15 mouse cellular contexts compared by ENCODE assay signal in genomic region chr5:34924519-34924918, GRCm38 (mm10). TPM values are rescaled to one million over a fixed set of nuclear protein-coding genes. Genes with fewer than 3 reads are reported as not detected.
DNase-seq lines count a peak whose midpoint lies in the region; ATAC-seq and TF ChIP-seq lines count a peak whose summit lies in the region.
"Had no signal": no experiment of that assay in that cellular context is flagged by ENCODE, and none has a peak within 500 bp of the region (broad histone marks: within the 10 kb centered on the region; RNA-seq: fewer than 3 reads in every experiment).

No protein-coding gene starts in this region.

- H3K27ac ChIP-seq in liver, embryonic 16.5 days (ENCODE audit: low read length) = peak overlapping the region; percentile 90
- no peak overlapping the region for H3K27ac ChIP-seq in layer of hippocampus, adult 2 months
- H3K27ac ChIP-seq: forebrain, embryonic 13.5 days; hindbrain, embryonic 12.5 days; intestine, embryonic 15.5 days; kidney, postnatal 0 days had no signal

- peak; percentile 80 for ATAC-seq in erythroid progenitor cell, adult 5-6 weeks (replicated peaks; ENCODE audit: low FRiP score, poor library complexity, severe bottlenecking)
- ATAC-seq in liver, embryonic 16.5 days (ENCODE audit: low read depth) = peak; percentile 81
- ATAC-seq: forebrain, embryonic 13.5 days; intestine, embryonic 15.5 days had no signal

- peaks cover 32% of the 10 kb centered on the region for H3K4me1 ChIP-seq in liver, embryonic 16.5 days (ENCODE audit: control insufficient read depth, low read depth, low read length)
- H3K4me1 ChIP-seq: forebrain, embryonic 13.5 days; hindbrain, embryonic 12.5 days; intestine, embryonic 15.5 days had no signal

- H3K4me2 ChIP-seq in liver, embryonic 16.5 days (ENCODE audit: low read depth, low read length) = peak overlapping the region; percentile 34
- H3K4me2 ChIP-seq: forebrain, embryonic 13.5 days; hindbrain, embryonic 12.5 days; intestine, embryonic 15.5 days had no signal

- no peaks in the 10 kb centered on the region; the same call in 1 of the 2 replicates for H3K9me3 ChIP-seq in liver, embryonic 16.5 days (replicated peaks; ENCODE audit: control insufficient read depth, low read length)
- H3K9me3 ChIP-seq: forebrain, embryonic 13.5 days; G1E; hindbrain, embryonic 12.5 days; intestine, embryonic 15.5 days had no signal

- 54% methylated on average over 7 of the region's 7 CpGs for WGBS in liver, embryonic 16.5 days (ENCODE audit: insufficient replicate concordance)

- H3K36me3 ChIP-seq in liver, embryonic 16.5 days (ENCODE audit: control insufficient read depth, insufficient read depth) = no peaks in the 10 kb centered on the region
- H3K36me3 ChIP-seq: G1E had no signal

- DNase-seq in ovary, adult 18-20 months (ENCODE audit: low spot score) = peak; percentile 58
- no peak for DNase-seq in ovary, postnatal 14 days (ENCODE audit: low spot score)
- DNase-seq in spleen, postnatal 14 days (ENCODE audit: low spot score in 2 of 2) = peak; percentile 54 to 55
- no peak for DNase-seq in layer of hippocampus, adult 2 months (ENCODE audit: low spot score in 2 of 2)
- no peak for DNase-seq in layer of hippocampus, postnatal 25 days (ENCODE audit: extremely low spot score in 1 of 2, low spot score in 1 of 2)
- DNase-seq: adrenal gland, postnatal 36 days; lung, adult 2 months; lung, postnatal 4 days had no signal

- H3K27me3 ChIP-seq in liver, embryonic 16.5 days (ENCODE audit: control insufficient read depth, insufficient read depth, low read depth, low read length) = no peaks in the 10 kb centered on the region
- H3K27me3 ChIP-seq: forebrain, embryonic 13.5 days; hindbrain, embryonic 12.5 days; intestine, embryonic 15.5 days had no signal

- H3K4me3 ChIP-seq in liver, embryonic 16.5 days (ENCODE audit: low read depth, low read length) = no peak overlapping the region
- H3K4me3 ChIP-seq in layer of hippocampus, adult 2 months = no peak overlapping the region
- H3K4me3 ChIP-seq: forebrain, embryonic 13.5 days; hindbrain, embryonic 12.5 days; intestine, embryonic 15.5 days had no signal

- peak overlapping the region; percentile 16; the same call in 1 of the 2 replicates for H3K9ac ChIP-seq in liver, embryonic 16.5 days (ENCODE audit: low read depth, low read length)
- H3K9ac ChIP-seq: forebrain, embryonic 13.5 days; hindbrain, embryonic 12.5 days; intestine, embryonic 15.5 days had no signal

- TF ChIP-seq CTCF in layer of hippocampus, adult 2 months (conservative IDR thresholded peaks at IDR 0.05) = no peak

RNA-seq across cellular contexts. Expression of gene Msantd1, which starts 16.7 kb away (rescaled TPM):
- 0.36 and 0.42 TPM in 2 replicates for total RNA-seq in erythroid progenitor cell, adult 5-6 weeks (2015; ENCODE audit: low replicate concordance)
- total RNA-seq in erythroid progenitor cell, adult 5-6 weeks (2017; ENCODE audit: low replicate concordance) = 3.5 TPM in 1 of 2 replicates, not detected in the other
- 0.09 and 0.37 TPM in 2 replicates for polyA plus RNA-seq in liver, embryonic 16.5 days (2015; fragmentation: Nextera tagmentation; extraction: Ambion mirVana)
- 1 to 10 TPM; 6.1 to 7.0 TPM for total RNA-seq in layer of hippocampus, adult 2 months (2021)
- 1 to 10 TPM; 7.0 to 7.4 TPM for total RNA-seq in layer of hippocampus, postnatal 25 days (2021)

RNA-seq across cellular contexts. Expression of gene Rgs12, which starts 24.7 kb away (rescaled TPM):
- total RNA-seq in erythroid progenitor cell, adult 5-6 weeks (2015; ENCODE audit: low replicate concordance) = 37.3 and 41.4 TPM in 2 replicates
- 62.8 and 79.7 TPM in 2 replicates for total RNA-seq in erythroid progenitor cell, adult 5-6 weeks (2017; ENCODE audit: low replicate concordance)
- polyA plus RNA-seq in liver, embryonic 16.5 days (2015; fragmentation: Nextera tagmentation; extraction: Ambion mirVana) = 15.7 and 16.2 TPM in 2 replicates
- 10 to 100 TPM; 43.2 to 52.5 TPM for total RNA-seq in layer of hippocampus, adult 2 months (2021)
- total RNA-seq in layer of hippocampus, postnatal 25 days (2021) = 10 to 100 TPM; 42.7 to 45.9 TPM

Comparison
In these comparisons a context has a peak if more than half of its experiments do, and no peak if none do; other contexts are left out.
1. DNase-seq: peak in ovary, adult 18-20 months (single experiment) and spleen, postnatal 14 days (2 of 2); none in ovary, postnatal 14 days (single experiment), layer of hippocampus, adult 2 months (0 of 2) and layer of hippocampus, postnatal 25 days (0 of 2).